Mouse (Mus musculus) neural tube, embryonic 14.5 days (tissue): ENCODE data around the gene Rtf2. TPM values are rescaled to one million over a fixed set of nuclear protein-coding genes. Genes with fewer than 3 reads are reported as not detected.

ENCODE experiments used
- ATAC-seq: fragments of 200-750 bp; cut with Nextera tagmentation; 2 replicates; pipeline ENCODE4 v1.8.0; 2017; ENCODE audit warnings: low read depth, mild to moderate bottlenecking, moderate TSS enrichment, moderate library complexity
- H3K27ac ChIP-seq: fragments of 300-500 bp; sonication (generic); 2 replicates; pipeline ENCODE4 v1.5.1; 2014; ENCODE audit warnings: low read depth, mild to moderate bottlenecking, control low read depth, low read length, moderate library complexity, mixed read lengths
- H3K27me3 ChIP-seq: fragments of 300-500 bp; sonication (generic); 2 replicates; pipeline ENCODE4 v1.6.1; 2014; ENCODE audit warnings: low read length; ENCODE audit not compliant: control insufficient read depth, insufficient read depth
- H3K36me3 ChIP-seq: fragments of 300-500 bp; sonication (generic); 2 replicates; pipeline ENCODE4 v1.6.1; 2014; ENCODE audit warnings: low read length, mixed read lengths; ENCODE audit not compliant: control insufficient read depth, insufficient read depth
- H3K4me1 ChIP-seq: fragments of 300-500 bp; sonication (generic); 2 replicates; pipeline ENCODE4 v1.6.1; 2014; ENCODE audit warnings: low read length; ENCODE audit not compliant: control insufficient read depth, insufficient read depth
- H3K4me2 ChIP-seq: fragments of 300-500 bp; sonication (generic); 2 replicates; pipeline ENCODE4 v1.6.1; 2014; ENCODE audit warnings: mild to moderate bottlenecking, low read depth, low read length, control low read depth
- H3K4me3 ChIP-seq: fragments of 300-500 bp; sonication (generic); 2 replicates; pipeline ENCODE4 v1.5.1; 2014; ENCODE audit warnings: low read depth, low read length, control low read depth, mixed read lengths
- H3K9ac ChIP-seq: fragments of 300-500 bp; sonication (generic); replicated peaks from 2 replicates; pipeline ENCODE4 v1.6.1; 2014; ENCODE audit warnings: low read depth, mild to moderate bottlenecking, control low read depth, low read length, mixed read lengths
- H3K9me3 ChIP-seq: fragments of 300-500 bp; sonication (generic); 2 replicates; pipeline ENCODE4 v1.6.1; 2016; ENCODE audit warnings: low read length; ENCODE audit not compliant: control insufficient read depth
- WGBS: fragments of 180-500 bp; shearing (Covaris S2); extraction: QIAGEN DNeasy Blood & Tissue Kit; methylation state at CpG from one replicate; pipeline ENCODE4 v1.1.7; 2014; 5-methylcytosine and 5-hydroxymethylcytosine counted together
- polyA plus RNA-seq: library from polyadenylated mRNA; unstranded; fragments of >200 nt; fragmentation: Nextera tagmentation; extraction: Ambion mirVana; gene quantifications from 2 replicates; pipeline ENCODE4 v1.2.1, GENCODE M21; 2014

Rtf2 gene
- polyA plus RNA-seq, 1 experiment from 2014 or later = 94.9 TPM

DNA sequence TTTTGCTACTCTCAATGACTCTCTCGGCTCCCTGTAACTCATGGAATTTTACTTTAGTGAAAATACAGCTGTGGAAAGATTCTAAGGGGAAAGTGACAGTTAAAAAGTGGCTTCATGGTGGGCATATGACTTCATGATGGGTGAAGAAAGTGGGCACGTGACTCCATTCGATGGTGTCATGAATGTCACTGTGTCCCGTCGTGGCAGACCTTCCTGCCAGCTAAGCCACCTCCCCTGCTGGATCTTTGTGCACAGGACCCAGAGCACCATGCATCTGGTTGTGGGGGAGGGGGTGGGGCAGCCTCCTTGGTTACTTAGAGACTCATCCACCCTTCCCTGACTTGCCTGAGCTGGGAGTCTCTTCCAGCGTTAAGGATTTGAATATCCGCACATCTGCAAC lies 36.1 kb upstream of the Rtf2 start:
- ATAC-seq = no peak
- no peaks in the 10 kb centered on the region for H3K36me3 ChIP-seq
- H3K9me3 ChIP-seq = no peaks in the 10 kb centered on the region
- no peaks in the 10 kb centered on the region; the same call in 1 of the 2 replicates for H3K27me3 ChIP-seq
- no peak overlapping the region for H3K4me3 ChIP-seq
- 65% methylated on average over 7 of the region's 7 CpGs for WGBS
- no peak overlapping the region for H3K27ac ChIP-seq
- H3K9ac ChIP-seq = no peak overlapping the region
- H3K4me2 ChIP-seq = no peak overlapping the region
- no peaks in the 10 kb centered on the region for H3K4me1 ChIP-seq

DNA sequence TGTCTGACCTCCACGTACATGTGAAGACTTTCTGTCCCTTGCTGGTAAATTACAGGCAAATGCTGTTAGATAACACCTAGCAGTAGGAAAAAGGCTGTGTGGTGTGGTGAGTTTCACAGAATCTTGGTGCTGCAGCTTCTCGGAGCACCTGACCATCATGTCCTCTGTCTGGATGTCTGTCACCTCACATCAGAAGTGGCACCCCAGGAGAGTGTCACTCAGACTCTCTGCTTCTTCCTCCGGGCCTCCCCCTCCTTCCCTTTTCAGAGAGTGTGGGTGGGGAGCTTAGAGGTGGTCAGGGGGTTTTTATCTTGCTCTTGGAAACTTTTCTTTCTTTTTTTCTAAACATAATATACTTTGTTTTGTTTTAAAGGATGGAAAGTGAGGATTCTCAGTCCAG lies 35.3 kb upstream of the Rtf2 start:
- Histone ChIP-seq H3K27ac (no peak overlapping the region), H3K9ac (no peak overlapping the region), H3K9me3 (no peaks in the 10 kb centered on the region), H3K27me3 (no peaks in the 10 kb centered on the region; the same call in 1 of the 2 replicates), H3K4me2 (no peak overlapping the region), H3K4me1 (no peaks in the 10 kb centered on the region), H3K36me3 (no peaks in the 10 kb centered on the region), H3K4me3 (no peak overlapping the region)
- no peak for ATAC-seq
- WGBS = 81% methylated on average over 3 of the region's 3 CpGs

DNA sequence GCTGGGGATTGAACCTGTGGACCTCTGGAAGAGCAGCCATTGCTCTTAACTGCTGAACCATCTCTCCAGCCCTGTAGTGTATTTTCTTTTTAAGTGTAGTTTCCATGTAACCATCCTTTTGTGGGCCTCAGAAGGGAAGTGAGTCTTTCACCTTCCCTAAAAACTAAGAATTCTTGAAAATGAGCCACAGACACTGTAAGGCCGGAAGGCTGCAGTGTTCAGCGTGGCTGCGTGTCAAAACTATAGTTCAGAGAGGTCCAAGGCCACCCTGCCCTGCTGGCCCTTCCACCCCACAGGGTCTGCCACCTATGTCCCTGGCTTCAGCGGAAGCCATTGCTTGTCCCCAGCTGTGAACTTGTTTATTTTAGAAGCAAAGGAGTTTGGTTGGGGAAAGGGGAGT lies 34.2 kb upstream of the Rtf2 start:
- H3K9ac ChIP-seq = no peak overlapping the region
- ATAC-seq = no peak
- no peaks in the 10 kb centered on the region; the same call in 1 of the 2 replicates for H3K27me3 ChIP-seq
- H3K27ac ChIP-seq = no peak overlapping the region
- no peaks in the 10 kb centered on the region for H3K4me1 ChIP-seq
- no peak overlapping the region for H3K4me3 ChIP-seq
- H3K9me3 ChIP-seq = no peaks in the 10 kb centered on the region
- H3K36me3 ChIP-seq = no peaks in the 10 kb centered on the region
- no peak overlapping the region for H3K4me2 ChIP-seq
- WGBS = 65% methylated on average over 4 of the region's 4 CpGs

DNA sequence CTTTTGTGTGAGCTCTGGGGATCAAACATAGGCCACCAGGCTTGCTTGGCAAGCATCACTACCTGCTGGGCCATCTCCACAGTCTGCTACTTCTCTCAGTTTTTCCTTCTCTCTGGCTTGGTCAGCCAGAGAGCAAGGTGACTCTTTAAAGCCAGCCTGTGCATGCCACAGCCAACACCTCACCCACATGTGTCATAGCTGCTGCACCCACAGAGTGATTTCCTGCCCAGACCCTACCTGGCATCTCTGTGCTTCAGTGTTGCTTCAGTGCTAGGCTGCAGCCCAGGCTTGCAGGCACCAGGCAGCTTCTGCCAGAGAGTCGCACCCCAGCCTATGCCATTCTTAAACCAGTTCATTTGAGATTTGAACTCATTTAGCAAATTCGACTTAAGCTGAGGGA lies 32.9 kb upstream of the Rtf2 start:
- H3K27me3 ChIP-seq = no peaks in the 10 kb centered on the region; the same call in 1 of the 2 replicates
- no peak overlapping the region for H3K4me3 ChIP-seq
- no peak overlapping the region for H3K27ac ChIP-seq
- no peak for ATAC-seq
- H3K9me3 ChIP-seq = no peaks in the 10 kb centered on the region
- H3K36me3 ChIP-seq = no peaks in the 10 kb centered on the region
- 0 out of 2 replicates have a peak, but pooled peaks cover 2% of the 10 kb centered on the region for H3K4me1 ChIP-seq
- H3K4me2 ChIP-seq = no peak overlapping the region
- no peak overlapping the region for H3K9ac ChIP-seq
- 78% methylated on average over 2 of the region's 2 CpGs for WGBS

DNA sequence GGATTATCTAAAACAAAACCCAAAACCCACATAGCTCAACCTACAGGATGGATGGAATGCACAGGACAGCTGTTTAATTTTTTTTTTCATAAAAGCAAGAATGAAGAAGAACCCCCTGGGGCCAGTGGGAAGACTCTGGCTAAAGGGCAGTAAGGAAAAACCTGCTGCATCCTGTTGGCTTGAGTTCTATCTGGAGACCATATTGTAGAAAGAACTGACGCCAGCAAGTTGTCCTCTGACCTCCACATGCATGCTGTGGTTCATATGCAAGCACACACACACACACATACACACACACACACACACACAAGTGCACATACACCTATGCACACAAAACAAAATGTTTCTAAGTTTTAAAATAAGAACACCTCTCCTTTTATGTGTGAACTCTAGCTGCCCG lies 29.7 kb upstream of the Rtf2 start:
- ATAC-seq = no peak
- WGBS = 87% methylated on average over 2 of the region's 2 CpGs
- no peaks in the 10 kb centered on the region for H3K36me3 ChIP-seq

DNA sequence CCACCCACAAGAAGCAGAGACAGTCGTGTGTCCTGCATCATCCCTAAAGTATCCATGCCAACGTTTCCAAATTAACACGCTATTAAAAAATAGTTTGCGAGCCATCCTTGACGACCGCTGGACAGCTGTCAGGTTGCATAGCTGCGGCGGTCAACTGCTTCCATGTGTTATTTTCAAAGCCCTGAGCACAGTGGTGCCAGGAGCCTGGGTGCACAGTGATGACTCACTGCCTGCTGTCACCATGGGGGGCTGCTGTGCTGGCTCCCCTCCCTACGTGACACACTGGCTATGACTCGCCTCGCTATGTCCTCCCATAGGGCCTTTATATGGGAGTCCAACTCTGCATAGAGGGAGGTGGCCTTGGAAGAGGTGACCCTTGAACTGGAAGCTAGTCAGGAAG lies 29.3 kb upstream of the Rtf2 start:
- no peak overlapping the region for H3K27ac ChIP-seq
- no peak for ATAC-seq
- 0 out of 2 replicates have a peak, but pooled peaks cover 3% of the 10 kb centered on the region for H3K4me1 ChIP-seq
- H3K36me3 ChIP-seq = no peaks in the 10 kb centered on the region
- H3K27me3 ChIP-seq = no peaks in the 10 kb centered on the region
- H3K4me2 ChIP-seq = no peak overlapping the region
- H3K9ac ChIP-seq = no peak overlapping the region
- no peak overlapping the region for H3K4me3 ChIP-seq
- 79% methylated on average over 11 of the region's 11 CpGs for WGBS
- H3K9me3 ChIP-seq = no peaks in the 10 kb centered on the region

More for the DNA sequence above, 29.7 kb upstream of the Rtf2 start:
- H3K9me3 ChIP-seq = no peaks in the 10 kb centered on the region
- no peak overlapping the region for H3K9ac ChIP-seq
- H3K4me2 ChIP-seq = no peak overlapping the region
- 0 out of 2 replicates have a peak, but pooled peaks cover 3% of the 10 kb centered on the region for H3K4me1 ChIP-seq
- H3K27ac ChIP-seq = no peak overlapping the region
- no peaks in the 10 kb centered on the region for H3K27me3 ChIP-seq
- H3K4me3 ChIP-seq = no peak overlapping the region

DNA sequence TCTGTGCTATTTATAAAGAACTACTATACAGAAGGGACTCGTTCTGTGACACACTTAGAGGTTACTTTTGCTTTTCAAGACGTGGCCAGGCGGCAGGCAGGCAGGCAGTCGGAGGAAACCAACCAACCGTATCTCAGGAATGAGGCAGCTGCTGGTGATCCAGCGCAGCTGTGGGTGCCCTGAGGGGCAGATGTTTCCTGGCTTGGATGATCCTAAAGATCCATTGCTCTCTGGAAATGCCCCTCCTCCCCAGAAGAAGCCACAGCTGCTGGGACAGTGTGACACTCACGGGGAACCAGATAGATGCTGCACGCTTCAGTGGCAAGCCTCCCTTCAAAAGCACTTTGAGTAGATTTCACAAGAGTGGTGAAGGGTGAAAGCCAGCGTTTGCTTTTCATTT lies 27.9 kb upstream of the Rtf2 start:
- ATAC-seq = peak; percentile 68; the same call in 1 of the 2 replicates
- Histone ChIP-seq H3K27me3 (no peaks in the 10 kb centered on the region), H3K9ac (no peak overlapping the region), H3K9me3 (no peaks in the 10 kb centered on the region), H3K4me1 (0 out of 2 replicates have a peak, but pooled peaks cover 3% of the 10 kb centered on the region), H3K4me2 (no peak overlapping the region), H3K4me3 (no peak overlapping the region), H3K27ac (no peak overlapping the region), H3K36me3 (no peaks in the 10 kb centered on the region)
- WGBS = 21% methylated on average over 9 of the region's 9 CpGs

DNA sequence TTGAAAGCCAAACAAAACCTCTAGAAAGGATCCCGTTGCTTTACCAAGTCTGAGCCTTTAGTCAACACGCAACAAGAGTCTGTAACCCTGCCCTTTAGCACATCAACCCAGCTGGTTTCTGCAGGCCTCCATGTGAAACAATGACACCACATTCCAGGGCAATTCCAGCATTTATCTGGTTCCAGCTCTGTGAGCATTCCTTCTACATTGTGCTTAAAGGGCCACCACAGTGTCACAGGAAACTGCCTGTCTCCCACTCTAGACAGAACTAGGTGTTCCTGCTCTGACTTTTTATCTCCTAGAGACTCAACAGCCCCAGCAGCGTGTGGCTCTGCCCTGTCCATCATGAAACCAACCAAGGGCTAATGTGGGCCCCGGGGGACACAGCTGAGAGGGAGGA lies 27.1 kb upstream of the Rtf2 start:
- 0 out of 2 replicates have a peak, but pooled peaks cover 3% of the 10 kb centered on the region for H3K4me1 ChIP-seq
- H3K27ac ChIP-seq = no peak overlapping the region
- WGBS = 34% methylated on average over 4 of the region's 4 CpGs
- H3K27me3 ChIP-seq = no peaks in the 10 kb centered on the region
- no peaks in the 10 kb centered on the region for H3K36me3 ChIP-seq
- ATAC-seq = no peak
- H3K4me2 ChIP-seq = no peak overlapping the region
- H3K4me3 ChIP-seq = no peak overlapping the region
- H3K9me3 ChIP-seq = no peaks in the 10 kb centered on the region
- H3K9ac ChIP-seq = no peak overlapping the region

DNA sequence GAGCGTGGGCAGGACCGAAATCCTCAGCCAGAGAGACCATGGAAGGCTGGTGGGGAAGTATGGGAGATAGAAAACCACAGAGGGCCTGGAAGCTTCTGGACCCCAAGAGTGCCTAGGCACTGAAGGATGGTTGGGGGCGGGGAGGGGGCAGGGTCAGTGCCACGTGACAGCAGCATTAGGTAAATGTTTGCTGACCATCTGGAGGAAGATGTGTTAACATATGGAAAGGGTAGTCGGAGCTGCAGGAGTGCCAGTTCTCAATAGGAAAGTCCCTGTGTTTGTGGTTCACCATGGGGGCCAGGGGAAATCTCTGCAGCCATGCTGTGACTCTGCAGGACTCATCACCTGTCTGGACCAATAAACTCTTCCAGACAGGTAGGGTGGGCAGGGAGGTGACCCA lies 26.5 kb upstream of the Rtf2 start:
- no peak overlapping the region for H3K4me3 ChIP-seq
- no peaks in the 10 kb centered on the region for H3K36me3 ChIP-seq
- H3K4me2 ChIP-seq = no peak overlapping the region
- H3K27ac ChIP-seq = no peak overlapping the region
- 0 out of 2 replicates have a peak, but pooled peaks cover 3% of the 10 kb centered on the region for H3K4me1 ChIP-seq
- H3K9ac ChIP-seq = no peak overlapping the region
- no peaks in the 10 kb centered on the region for H3K9me3 ChIP-seq
- no peak for ATAC-seq
- no peaks in the 10 kb centered on the region for H3K27me3 ChIP-seq
- WGBS = 54% methylated on average over 5 of the region's 5 CpGs
